Mouse (Mus musculus): ENCODE data around the gene Ccdc51.
"Not testable (repeated sequence)": the region's sequence is repeated elsewhere in the genome, so short reads cannot be mapped to it uniquely, and the experiment has no call there.

Gene Ccdc51

DNA sequence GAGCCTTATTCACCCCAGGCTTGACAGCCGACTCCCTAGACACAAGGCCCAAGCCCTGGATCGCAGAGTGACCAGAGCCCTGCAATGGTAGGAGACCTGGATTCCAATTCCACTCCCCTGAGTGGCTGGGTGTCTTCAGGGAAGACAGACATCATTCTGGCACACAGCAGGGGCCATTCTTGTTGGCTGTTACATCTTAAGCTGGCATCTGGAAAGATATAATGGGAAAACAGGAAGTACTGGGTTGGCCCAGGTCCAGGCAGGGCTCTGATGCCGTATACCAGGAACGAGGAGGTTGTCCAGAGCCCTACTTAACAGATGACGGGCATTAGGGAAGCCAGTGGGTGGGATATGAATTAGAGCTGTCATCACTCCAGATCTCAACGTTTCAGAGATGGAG lies 41.0 kb downstream of the Ccdc51 start:
- peak; percentile 11 for DNase-seq (ENCODE audit: inconsistent ontology term)

- DNase-seq (ENCODE audit: inconsistent ontology term), result no peak
Observed at GRCm38 (mm10) chr9:109124164-109124563, 41.9 kb downstream of the Ccdc51 start.

DNA sequence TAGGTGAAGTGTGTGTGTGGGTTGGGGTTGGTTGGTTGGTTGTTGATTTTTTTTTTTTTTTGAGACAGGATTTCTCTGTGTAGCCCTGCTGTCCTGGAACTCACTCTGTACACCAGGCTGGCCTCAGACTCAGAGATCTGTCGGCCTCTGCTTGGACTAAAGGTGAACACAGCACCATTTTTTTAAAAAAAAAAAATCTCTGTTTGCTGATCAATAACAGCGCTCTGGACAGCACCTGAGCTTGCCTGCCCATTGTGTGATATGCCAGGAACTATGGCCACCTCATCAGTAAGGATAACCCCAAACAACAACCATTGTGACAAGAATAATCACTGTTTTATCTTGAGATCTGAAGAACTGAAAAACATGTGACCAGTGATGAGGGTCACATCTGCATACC lies 42.8 kb downstream of the Ccdc51 start:
- DNase-seq (ENCODE audit: inconsistent ontology term), result no peak

DNA sequence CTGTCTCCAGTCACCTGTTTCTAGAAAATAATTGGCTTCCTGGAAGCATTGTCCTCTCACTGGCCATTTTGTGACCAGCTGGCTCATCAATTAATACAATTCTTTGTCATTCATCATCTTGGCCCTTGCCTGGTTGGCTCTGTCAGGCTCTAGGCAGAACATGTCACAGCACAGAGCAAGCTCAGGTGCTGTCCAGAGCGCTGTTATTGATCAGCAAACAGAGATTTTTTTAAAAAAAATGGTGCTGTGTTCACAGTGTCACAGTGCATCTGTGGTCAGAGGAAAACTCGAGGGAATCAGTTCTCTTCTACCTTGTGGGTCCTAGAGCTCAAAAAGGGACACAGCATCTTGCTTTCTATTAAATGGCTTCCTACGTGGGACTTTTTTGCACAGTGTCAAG lies 43.2 kb downstream of the Ccdc51 start:
- DNase-seq (ENCODE audit: inconsistent ontology term), result no peak

DNA sequence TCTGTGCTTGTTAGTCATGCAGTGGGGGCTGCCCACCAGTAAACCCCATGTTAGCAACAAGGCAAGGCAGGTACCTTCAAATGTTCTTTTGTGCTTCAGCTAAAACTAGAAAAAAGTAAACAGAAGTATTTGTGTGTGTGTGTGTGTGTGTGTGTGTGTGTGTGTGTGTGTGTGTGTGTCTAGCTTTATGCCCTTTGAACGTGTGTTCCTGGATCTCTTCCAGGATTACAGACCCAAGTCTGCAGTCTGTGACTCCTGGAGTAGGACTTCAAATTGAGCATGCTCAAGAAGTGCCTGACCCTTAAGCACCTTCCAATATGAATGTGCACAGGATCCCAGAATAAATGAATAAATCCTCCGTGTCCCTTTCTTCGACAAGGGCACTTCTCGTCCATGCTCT lies 44.8 kb downstream of the Ccdc51 start:
- DNase-seq (ENCODE audit: inconsistent ontology term), result no peak

DNA sequence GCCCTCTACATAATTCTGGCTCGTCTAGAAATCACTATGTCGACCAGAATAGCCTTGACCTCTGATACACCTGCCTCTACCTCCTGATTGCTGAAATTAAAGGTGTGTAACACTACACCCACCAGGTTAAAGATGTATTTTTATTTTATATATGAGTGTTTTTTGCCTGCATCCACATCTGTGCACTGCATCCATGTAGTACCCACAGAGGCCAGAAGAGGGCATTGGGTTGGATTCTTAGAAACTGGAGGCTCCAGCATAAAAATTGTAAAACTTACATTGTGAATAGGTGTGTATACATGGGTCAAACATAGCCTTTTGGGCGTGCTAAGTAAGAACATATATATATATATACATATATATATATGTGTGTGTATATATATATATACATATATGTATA lies 45.9 kb downstream of the Ccdc51 start:
- DNase-seq (ENCODE audit: inconsistent ontology term), result no peak

DNA sequence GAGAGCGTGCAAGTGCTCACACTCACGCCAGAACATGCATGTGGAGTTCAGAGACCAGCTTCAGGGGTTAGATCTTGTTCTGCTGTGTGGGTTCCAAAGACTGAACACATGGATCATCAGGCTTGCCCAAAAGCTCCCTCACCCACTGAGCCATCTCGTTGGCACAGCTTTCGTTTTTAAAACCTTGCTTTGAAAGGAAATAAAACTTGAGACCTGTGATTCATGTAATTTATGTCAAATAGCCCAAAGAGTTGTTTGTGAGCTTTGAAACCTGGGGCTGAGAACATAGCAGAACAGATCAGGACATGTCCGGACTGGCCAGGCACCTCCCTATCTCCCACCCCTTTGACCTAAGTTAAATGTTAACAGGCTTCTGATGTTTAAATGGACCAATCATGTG lies 47.8 kb downstream of the Ccdc51 start:
- DNase-seq (ENCODE audit: inconsistent ontology term), result no peak

DNA sequence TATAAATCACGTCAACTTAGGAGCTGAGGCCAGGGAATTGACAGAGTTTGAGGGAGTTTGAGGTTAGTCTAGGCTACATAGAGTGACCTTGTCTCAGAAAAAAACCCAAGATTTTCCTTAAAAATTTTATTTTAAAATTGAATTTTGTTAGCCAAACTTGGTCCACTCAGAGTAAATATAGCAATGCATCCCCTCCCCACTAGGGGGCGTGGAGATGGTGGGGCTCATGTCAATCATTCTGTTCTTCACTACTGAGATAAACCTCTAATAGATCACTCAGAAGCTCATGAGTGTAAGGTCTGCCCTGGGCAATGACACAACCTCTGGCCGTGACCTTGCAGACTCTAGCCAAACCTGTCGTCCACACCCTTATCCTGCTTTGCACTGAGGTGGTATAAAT lies 58.1 kb downstream of the Ccdc51 start:
- DNase-seq (ENCODE audit: inconsistent ontology term), result not testable (repeated sequence)

All from Muller cell, postnatal 12 days (primary cell).